Mouse (Mus musculus): ENCODE results near the gene Ltbp4. TPM values are rescaled to one million over a fixed set of nuclear protein-coding genes. Genes with fewer than 3 reads are reported as not detected.
A peak's percentile ranks its signal among the peaks of the same experiment; 100 is the strongest.

Ltbp4 gene
- total and polyA plus RNA-seq, 3 experiments = 0.43 to 2.6 (median 1.5) TPM

- no peak for DNase-seq (ENCODE audit: extremely low read depth)
- H3K4me3 ChIP-seq (replicated peaks in 1 of 3; ENCODE audit: low read depth in 2 of 3, low read length in 2 of 3, poor library complexity in 1 of 3) = no peak overlapping the region
- dilution Hi-C loops (cut with MboI; ENCODE audit: extremely low pct_ligation_motif_present, extremely low pct_unique_long_range_greater_than_20kb, low sequenced_read_pairs) = no loop called here
- TF ChIP-seq RAD21 (IDR thresholded peaks at IDR 0.05; ENCODE audit: low read depth, low read length) = peak; percentile 61
- TF ChIP-seq PAX5 (IDR thresholded peaks at IDR 0.05; ENCODE audit: low read length) = no peak
- no peak for TF ChIP-seq TBP (conservative IDR thresholded peaks at IDR 0.05; ENCODE audit: low read depth, low read length)
- TF ChIP-seq CTCF (conservative IDR thresholded peaks at IDR 0.05 in 1 of 2, IDR thresholded peaks at IDR 0.05 in 1 of 2; ENCODE audit: low read depth in 2 of 2, low read length in 2 of 2) = peak; percentile 50 to 70
- TF ChIP-seq SMC3 (IDR thresholded peaks at IDR 0.05; ENCODE audit: low read depth, low read length) = peak; percentile 52; the same call in 1 of the 2 replicates
- no peak for TF ChIP-seq BHLHE40 (IDR thresholded peaks at IDR 0.05; ENCODE audit: low read depth, low read length)
- in situ Hi-C loops (cut with MboI; ENCODE audit: low pct_ligation_motif_present, low pct_unique_long_range_greater_than_20kb, low sequenced_read_pairs) = no loop called here
- peaks cover 0 to 9% of the 10 kb centered on the region in 2 experiments; a peak in 1 of 4 replicates for H3K4me1 ChIP-seq (ENCODE audit: control insufficient read depth in 1 of 2, insufficient read depth in 2 of 2)
- no peaks in the 10 kb centered on the region for H3K79me2 ChIP-seq (replicated peaks; ENCODE audit: control insufficient read depth, extremely low read depth, insufficient read depth, poor library complexity, severe bottlenecking)
- no peak overlapping the region for H3K27ac ChIP-seq (ENCODE audit: insufficient read depth, low read depth)
- no peaks in the 10 kb centered on the region for H3K9me3 ChIP-seq (replicated peaks; ENCODE audit: low read length)
- no peak overlapping the region for H3K9ac ChIP-seq (ENCODE audit: insufficient read depth, low read depth)
- H3K27me3 ChIP-seq (replicated peaks) = no peaks in the 10 kb centered on the region
- H3K4me2 ChIP-seq (ENCODE audit: insufficient read depth, low read depth, poor library complexity, severe bottlenecking) = no peak overlapping the region
- peaks cover 5 to 36% of the 10 kb centered on the region in 2 experiments for H3K36me3 ChIP-seq (replicated peaks in 1 of 2; ENCODE audit: control insufficient read depth in 1 of 2, insufficient read depth in 1 of 2, low read length in 1 of 2)
Observed at GRCm38 (mm10) chr7:27277191-27277590, 60.3 kb downstream of the Ltbp4 start.

- dilution Hi-C loops (cut with MboI; ENCODE audit: extremely low pct_ligation_motif_present, extremely low pct_unique_long_range_greater_than_20kb, low sequenced_read_pairs) (no loop called here), in situ Hi-C loops (cut with MboI; ENCODE audit: low pct_ligation_motif_present, low pct_unique_long_range_greater_than_20kb, low sequenced_read_pairs) (no loop called here)
- Histone ChIP-seq H3K4me1 (ENCODE audit: control insufficient read depth in 1 of 2, insufficient read depth in 2 of 2) (peaks cover 0 to 9% of the 10 kb centered on the region in 2 experiments; a peak in 1 of 4 replicates), H3K27ac (ENCODE audit: insufficient read depth, low read depth) (no peak overlapping the region), H3K9me3 (replicated peaks; ENCODE audit: low read length) (no peaks in the 10 kb centered on the region), H3K4me3 (replicated peaks in 1 of 3; ENCODE audit: low read depth in 2 of 3, low read length in 2 of 3, poor library complexity in 1 of 3) (no peak overlapping the region), H3K36me3 (replicated peaks in 1 of 2; ENCODE audit: control insufficient read depth in 1 of 2, insufficient read depth in 1 of 2, low read length in 1 of 2) (peaks cover 5 to 31% of the 10 kb centered on the region in 2 experiments), H3K27me3 (replicated peaks) (no peaks in the 10 kb centered on the region), H3K79me2 (replicated peaks; ENCODE audit: control insufficient read depth, extremely low read depth, insufficient read depth, poor library complexity, severe bottlenecking) (no peaks in the 10 kb centered on the region), H3K4me2 (ENCODE audit: insufficient read depth, low read depth, poor library complexity, severe bottlenecking) (no peak overlapping the region), H3K9ac (ENCODE audit: insufficient read depth, low read depth) (no peak overlapping the region)
- DNase-seq (ENCODE audit: extremely low read depth) = no peak
- TF ChIP-seq USF2 (conservative IDR thresholded peaks at IDR 0.05; ENCODE audit: low read depth, low read length) = no peak
- TF ChIP-seq HCFC1 (IDR thresholded peaks at IDR 0.05; ENCODE audit: low read depth, low read length) = no peak
- TF ChIP-seq E2F4 (IDR thresholded peaks at IDR 0.05; ENCODE audit: insufficient replicate concordance, low read depth, low read length) = no peak
- no peak for TF ChIP-seq ZNF384 (IDR thresholded peaks at IDR 0.05; ENCODE audit: low read depth, low read length)
Observed at GRCm38 (mm10) chr7:27276021-27276420, 61.5 kb downstream of the Ltbp4 start.

- in situ Hi-C loops (cut with MboI; ENCODE audit: low pct_ligation_motif_present, low pct_unique_long_range_greater_than_20kb, low sequenced_read_pairs) = no loop called here
- no peak for TF ChIP-seq MYC (IDR thresholded peaks at IDR 0.05; ENCODE audit: low read depth, low read length)
- no peak for TF ChIP-seq POLR2AphosphoS2 (IDR thresholded peaks at IDR 0.05; ENCODE audit: low read depth, low read length)
Observed at GRCm38 (mm10) chr7:27274916-27275315, 62.6 kb downstream of the Ltbp4 start.

More at GRCm38 (mm10) chr7:27274916-27275315, 62.6 kb downstream of the Ltbp4 start:
- no peak overlapping the region for H3K27ac ChIP-seq (ENCODE audit: insufficient read depth, low read depth)
- H3K4me3 ChIP-seq (replicated peaks in 1 of 3; ENCODE audit: low read depth in 2 of 3, low read length in 2 of 3, poor library complexity in 1 of 3) = no peak overlapping the region
- no peaks in the 10 kb centered on the region for H3K27me3 ChIP-seq (replicated peaks)
- H3K79me2 ChIP-seq (replicated peaks; ENCODE audit: control insufficient read depth, extremely low read depth, insufficient read depth, poor library complexity, severe bottlenecking) = no peaks in the 10 kb centered on the region
- dilution Hi-C loops (cut with MboI; ENCODE audit: extremely low pct_ligation_motif_present, extremely low pct_unique_long_range_greater_than_20kb, low sequenced_read_pairs) = no loop called here
- no peaks in the 10 kb centered on the region for H3K9me3 ChIP-seq (replicated peaks; ENCODE audit: low read length)
- DNase-seq (ENCODE audit: extremely low read depth) = no peak
- H3K9ac ChIP-seq (ENCODE audit: insufficient read depth, low read depth) = no peak overlapping the region
- peaks cover 0 to 9% of the 10 kb centered on the region in 2 experiments; a peak in 1 of 4 replicates for H3K4me1 ChIP-seq (ENCODE audit: control insufficient read depth in 1 of 2, insufficient read depth in 2 of 2)
- H3K4me2 ChIP-seq (ENCODE audit: insufficient read depth, low read depth, poor library complexity, severe bottlenecking) = no peak overlapping the region
- H3K36me3 ChIP-seq (replicated peaks in 1 of 2; ENCODE audit: control insufficient read depth in 1 of 2, insufficient read depth in 1 of 2, low read length in 1 of 2) = peaks cover 5 to 27% of the 10 kb centered on the region in 2 experiments
